Mouse (Mus musculus) urinary bladder, postnatal 25 days (tissue): ENCODE results near the gene Cd151.
"Not testable (repeated sequence)": the region's sequence is repeated elsewhere in the genome, so short reads cannot be mapped to it uniquely, and the experiment has no call there.

ENCODE experiments used
- DNase-seq: peaks from one replicate; pipeline ENCODE4 v3.0.0; 2022; ENCODE audit warnings: low spot score

Cd151 gene

GRCm38 (mm10) chr7:141435856-141436522 is 31.2 kb upstream of the Cd151 start:
- DNase-seq = no peak

GRCm38 (mm10) chr7:141436523-141436892 is 30.7 kb upstream of the Cd151 start:
- DNase-seq = no peak

- peak; percentile 81 for DNase-seq
Observed at GRCm38 (mm10) chr7:141437178-141438120, 29.7 kb upstream of the Cd151 start, which contains the start of gene Slc25a22. Slc25a22 (minus strand) TSS chr7:141437892.

- no peak for DNase-seq
Observed at GRCm38 (mm10) chr7:141438201-141438968, 28.8 kb upstream of the Cd151 start.

GRCm38 (mm10) chr7:141439140-141439679 is 28.0 kb upstream of the Cd151 start:
- no peak for DNase-seq

- no peak for DNase-seq
Observed at GRCm38 (mm10) chr7:141439811-141440210, 27.4 kb upstream of the Cd151 start.

GRCm38 (mm10) chr7:141440613-141441012 is 26.6 kb upstream of the Cd151 start:
- no peak for DNase-seq

GRCm38 (mm10) chr7:141441460-141441859 is 25.7 kb upstream of the Cd151 start:
- no peak for DNase-seq

- DNase-seq = no peak
Observed at GRCm38 (mm10) chr7:141442199-141442598, 25.0 kb upstream of the Cd151 start.

- no peak for DNase-seq
Observed at GRCm38 (mm10) chr7:141443081-141443821, 23.9 kb upstream of the Cd151 start.

GRCm38 (mm10) chr7:141443828-141444237 is 23.4 kb upstream of the Cd151 start, which contains the start of gene Pidd1:
Pidd1 (minus strand) TSS chr7:141444025.
- DNase-seq = peak; percentile 67

- not testable (repeated sequence) for DNase-seq
Observed at GRCm38 (mm10) chr7:141446374-141446773, 20.8 kb upstream of the Cd151 start.

GRCm38 (mm10) chr7:141447110-141447991 is 19.8 kb upstream of the Cd151 start, which contains the start of gene Rplp2:
Rplp2 (plus strand) TSS chr7:141447370.
- DNase-seq = peak; percentile 89

GRCm38 (mm10) chr7:141451928-141452327 is 15.3 kb upstream of the Cd151 start:
- no peak for DNase-seq

- DNase-seq = no peak
Observed at GRCm38 (mm10) chr7:141453636-141454035, 13.6 kb upstream of the Cd151 start.

GRCm38 (mm10) chr7:141454967-141455551 is 12.1 kb upstream of the Cd151 start, which contains the start of gene Pnpla2:
Pnpla2 (plus strand) TSS chr7:141455198.
- DNase-seq = peak; percentile 93

GRCm38 (mm10) chr7:141455610-141456314 is 11.4 kb upstream of the Cd151 start:
- peak; percentile 54 for DNase-seq

- DNase-seq = no peak
Observed at GRCm38 (mm10) chr7:141456739-141457138, 10.5 kb upstream of the Cd151 start.

- DNase-seq = no peak
Observed at GRCm38 (mm10) chr7:141457236-141457635, 10.0 kb upstream of the Cd151 start.
